Mouse (Mus musculus) B cell, adult 62 days (primary cell): ENCODE measurements around the gene Klf5. TPM values are rescaled to one million over a fixed set of nuclear protein-coding genes. Genes with fewer than 3 reads are reported as not detected.

ENCODE experiments used
- total RNA-seq: library from RNA; stranded (reverse); gene quantifications from 4 replicates; pipeline ENCODE4 v1.2.4, GENCODE M21; 2023

Klf5 gene
- total RNA-seq, result 0.78 to 1.4 TPM (median 1.3 TPM) in 4 replicates

GRCm38 (mm10) chr14:99298385-99299021, at the start of gene Klf5:
Klf5 (plus strand) TSS chr14:99298691.

Other genes starting within 250 kb of the Klf5 start
- gene Pibf1, start 199.3 kb upstream of the Klf5 start, total RNA-seq, result 20.5 to 25.2 TPM (median 23.2 TPM) in 4 replicates
- 28.5 to 35.9 TPM (median 32.2 TPM) in 4 replicates for gene Dis3, start 198.9 kb upstream of the Klf5 start, total RNA-seq